9 mouse cellular contexts compared by ENCODE assay signal in the genomic region with DNA sequence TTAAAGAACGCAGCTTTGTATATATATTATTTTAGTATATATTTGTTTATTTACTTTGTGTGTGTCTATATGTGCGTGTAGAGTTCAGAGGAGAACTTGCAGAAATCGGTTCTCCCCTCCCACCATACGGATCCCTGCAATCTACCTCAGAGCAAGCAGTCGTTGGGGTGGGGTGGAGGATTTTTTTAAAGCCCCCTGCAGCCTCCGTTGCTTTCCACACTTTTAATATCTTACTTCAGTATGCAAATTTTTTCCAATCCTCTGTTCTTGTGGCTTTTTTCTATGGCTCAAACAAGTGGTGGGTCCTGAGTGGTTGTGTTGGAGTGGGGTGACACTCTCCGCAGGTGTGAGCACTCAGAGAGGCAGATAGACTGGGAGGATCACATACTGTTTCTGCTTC. TPM values are rescaled to one million over a fixed set of nuclear protein-coding genes. Genes with fewer than 3 reads are reported as not detected.
DNase-seq lines count a peak whose midpoint lies in the region; ATAC-seq lines count a peak whose summit lies in the region.
"Had no signal": no experiment of that assay in that cellular context is flagged by ENCODE, and none has a peak within 500 bp of the region (broad histone marks: within the 10 kb centered on the region; RNA-seq: fewer than 3 reads in every experiment).

No protein-coding gene starts in this region.

- peak overlapping the region; percentile 25 for H3K4me3 ChIP-seq in erythroblast, embryonic 14.5 days (replicated peaks)
- H3K4me3 ChIP-seq in lung, embryonic 15.5 days, result no peak overlapping the region
- no peak overlapping the region for H3K4me3 ChIP-seq in limb, embryonic 12.5 days (replicated peaks)
- H3K4me3 ChIP-seq in stomach, embryonic 15.5 days (replicated peaks), result peak overlapping the region; percentile 19; the same call in 1 of the 2 replicates

- peaks cover 4% of the 10 kb centered on the region for H3K4me1 ChIP-seq in erythroblast, embryonic 14.5 days (ENCODE audit: control insufficient read depth)
- H3K4me1 ChIP-seq in lung, embryonic 15.5 days, result 0 out of 2 replicates have a peak, but pooled peaks cover 4% of the 10 kb centered on the region
- H3K4me1 ChIP-seq in limb, embryonic 12.5 days (replicated peaks), result 0 out of 2 replicates have a peak, but pooled peaks cover 3% of the 10 kb centered on the region
- H3K4me1 ChIP-seq in stomach, embryonic 15.5 days, result 0 out of 2 replicates have a peak, but pooled peaks cover 3% of the 10 kb centered on the region

- no peaks in the 10 kb centered on the region for H3K9me3 ChIP-seq in erythroblast, embryonic 14.5 days (ENCODE audit: control insufficient read depth, low read length)
- no peaks in the 10 kb centered on the region for H3K9me3 ChIP-seq in lung, embryonic 15.5 days
- no peaks in the 10 kb centered on the region for H3K9me3 ChIP-seq in limb, embryonic 12.5 days
- H3K9me3 ChIP-seq in stomach, embryonic 15.5 days, result no peaks in the 10 kb centered on the region

- peak overlapping the region; percentile 33 for H3K4me2 ChIP-seq in lung, embryonic 15.5 days
- H3K4me2 ChIP-seq in limb, embryonic 12.5 days, result peak overlapping the region; percentile 43
- peak overlapping the region; percentile 34 for H3K4me2 ChIP-seq in stomach, embryonic 15.5 days

- no peaks in the 10 kb centered on the region for H3K27me3 ChIP-seq in erythroblast, embryonic 14.5 days (ENCODE audit: control insufficient read depth)
- H3K27me3 ChIP-seq in lung, embryonic 15.5 days, result no peaks in the 10 kb centered on the region
- no peaks in the 10 kb centered on the region for H3K27me3 ChIP-seq in limb, embryonic 12.5 days
- no peaks in the 10 kb centered on the region for H3K27me3 ChIP-seq in stomach, embryonic 15.5 days (replicated peaks)

- 9% methylated on average over 7 of the region's 7 CpGs for WGBS in lung, embryonic 15.5 days
- 14% methylated on average over 7 of the region's 7 CpGs for WGBS in limb, embryonic 12.5 days
- WGBS in stomach, embryonic 15.5 days, result 11% methylated on average over 7 of the region's 7 CpGs

- H3K9ac ChIP-seq in lung, embryonic 15.5 days, result no peak overlapping the region
- H3K9ac ChIP-seq in limb, embryonic 12.5 days (replicated peaks), result no peak overlapping the region; the same call in 1 of the 2 replicates
- no peak overlapping the region for H3K9ac ChIP-seq in stomach, embryonic 15.5 days

- no peaks in the 10 kb centered on the region for H3K36me3 ChIP-seq in erythroblast, embryonic 14.5 days (ENCODE audit: control insufficient read depth)
- H3K36me3 ChIP-seq in lung, embryonic 15.5 days, result no peaks in the 10 kb centered on the region
- H3K36me3 ChIP-seq in limb, embryonic 12.5 days, result no peaks in the 10 kb centered on the region
- H3K36me3 ChIP-seq in stomach, embryonic 15.5 days, result no peaks in the 10 kb centered on the region

- H3K27ac ChIP-seq in lung, embryonic 15.5 days, result no peak overlapping the region
- H3K27ac ChIP-seq in limb, embryonic 12.5 days, result no peak overlapping the region
- H3K27ac ChIP-seq in stomach, embryonic 15.5 days, result no peak overlapping the region

- no peak for DNase-seq in lung, postnatal 25 days (ENCODE audit: low spot score)
- DNase-seq in Muller cell, postnatal 12 days (ENCODE audit: inconsistent ontology term), result no peak
- DNase-seq in cerebellum, postnatal 36 days, result no peak

- ATAC-seq in erythroblast, adult 5-6 weeks (replicated peaks; ENCODE audit: low FRiP score, poor library complexity, severe bottlenecking), result no peak
- ATAC-seq in lung, embryonic 15.5 days (ENCODE audit: borderline replicate concordance, extremely low read depth, low FRiP score, low TSS enrichment), result no peak
- no peak for ATAC-seq in limb, embryonic 12.5 days (ENCODE audit: insufficient number of reproducible peaks, insufficient read depth, low FRiP score, low TSS enrichment, low read depth)
- ATAC-seq in stomach, embryonic 15.5 days (ENCODE audit: insufficient read depth, low FRiP score, low read depth), result peak; percentile 37; the same call in 1 of the 2 replicates

RNA-seq across cellular contexts. Expression of a gene that starts 0.6 kb away (rescaled TPM):
- not detected in 2 replicates for polyA plus RNA-seq in erythroblast, embryonic 14.5 days (2012)
- total RNA-seq in erythroblast, adult 5-6 weeks (2015; ENCODE audit: low replicate concordance), result not detected in 2 replicates
- total RNA-seq in erythroblast, adult 5-6 weeks (2017; ENCODE audit: low replicate concordance), result not detected in 2 replicates
- 0.77 and 1.1 TPM in 2 replicates for polyA plus RNA-seq in lung, embryonic 15.5 days (2015; fragmentation: Nextera tagmentation; extraction: Ambion mirVana)
- 0.69 and 0.74 TPM in 2 replicates for polyA plus RNA-seq in limb, embryonic 12.5 days (2016; fragmentation: Nextera tagmentation; extraction: Ambion mirVana)
- 1.8 and 2.7 TPM in 2 replicates for polyA plus RNA-seq in stomach, embryonic 15.5 days (2015; fragmentation: Nextera tagmentation; extraction: Ambion mirVana)
- total RNA-seq: megakaryocyte, adult 5-6 weeks had no signal

RNA-seq across cellular contexts. Expression of a gene that starts 18.7 kb away (rescaled TPM):
- 0.37 and 0.54 TPM in 2 replicates for polyA plus RNA-seq in erythroblast, embryonic 14.5 days (2012)
- not detected in 2 replicates for total RNA-seq in erythroblast, adult 5-6 weeks (2015; ENCODE audit: low replicate concordance)
- total RNA-seq in erythroblast, adult 5-6 weeks (2017; ENCODE audit: low replicate concordance), result 0.28 TPM in 1 of 2 replicates, not detected in the other
- polyA plus RNA-seq in lung, embryonic 15.5 days (2015; fragmentation: Nextera tagmentation; extraction: Ambion mirVana), result 5.8 and 6.9 TPM in 2 replicates
- 7.0 and 8.5 TPM in 2 replicates for polyA plus RNA-seq in limb, embryonic 12.5 days (2016; fragmentation: Nextera tagmentation; extraction: Ambion mirVana)
- polyA plus RNA-seq in stomach, embryonic 15.5 days (2015; fragmentation: Nextera tagmentation; extraction: Ambion mirVana), result 16.7 and 17.2 TPM in 2 replicates

RNA-seq across cellular contexts. Expression of a gene that starts 52.7 kb away (rescaled TPM):
- polyA plus RNA-seq in erythroblast, embryonic 14.5 days (2012), result 4.2 and 4.7 TPM in 2 replicates
- 4.4 and 5.4 TPM in 2 replicates for total RNA-seq in erythroblast, adult 5-6 weeks (2015; ENCODE audit: low replicate concordance)
- total RNA-seq in erythroblast, adult 5-6 weeks (2017; ENCODE audit: low replicate concordance), result 11.0 and 16.0 TPM in 2 replicates
- polyA plus RNA-seq in lung, embryonic 15.5 days (2015; fragmentation: Nextera tagmentation; extraction: Ambion mirVana), result 58.0 and 61.8 TPM in 2 replicates
- 67.7 and 68.9 TPM in 2 replicates for polyA plus RNA-seq in limb, embryonic 12.5 days (2016; fragmentation: Nextera tagmentation; extraction: Ambion mirVana)
- polyA plus RNA-seq in stomach, embryonic 15.5 days (2015; fragmentation: Nextera tagmentation; extraction: Ambion mirVana), result 48.9 and 49.2 TPM in 2 replicates

RNA-seq across cellular contexts. Expression of a gene that starts 53.0 kb away (rescaled TPM):
- 12.7 and 17.8 TPM in 2 replicates for polyA plus RNA-seq in erythroblast, embryonic 14.5 days (2012)
- total RNA-seq in erythroblast, adult 5-6 weeks (2015; ENCODE audit: low replicate concordance), result 49.1 and 125 TPM in 2 replicates
- 57.1 and 125 TPM in 2 replicates for total RNA-seq in erythroblast, adult 5-6 weeks (2017; ENCODE audit: low replicate concordance)
- 83.5 and 91.0 TPM in 2 replicates for polyA plus RNA-seq in lung, embryonic 15.5 days (2015; fragmentation: Nextera tagmentation; extraction: Ambion mirVana)
- polyA plus RNA-seq in limb, embryonic 12.5 days (2016; fragmentation: Nextera tagmentation; extraction: Ambion mirVana), result 115 and 133 TPM in 2 replicates
- polyA plus RNA-seq in stomach, embryonic 15.5 days (2015; fragmentation: Nextera tagmentation; extraction: Ambion mirVana), result 85.1 and 98.6 TPM in 2 replicates

RNA-seq across cellular contexts. Expression of a gene that starts 53.2 kb away (rescaled TPM):
- polyA plus RNA-seq in erythroblast, embryonic 14.5 days (2012), result 1.7 and 1.9 TPM in 2 replicates
- 40.9 and 43.5 TPM in 2 replicates for total RNA-seq in erythroblast, adult 5-6 weeks (2015; ENCODE audit: low replicate concordance)
- total RNA-seq in erythroblast, adult 5-6 weeks (2017; ENCODE audit: low replicate concordance), result 61.4 and 77.4 TPM in 2 replicates
- 21.7 and 29.9 TPM in 2 replicates for polyA plus RNA-seq in lung, embryonic 15.5 days (2015; fragmentation: Nextera tagmentation; extraction: Ambion mirVana)
- 22.9 and 29.5 TPM in 2 replicates for polyA plus RNA-seq in limb, embryonic 12.5 days (2016; fragmentation: Nextera tagmentation; extraction: Ambion mirVana)
- polyA plus RNA-seq in stomach, embryonic 15.5 days (2015; fragmentation: Nextera tagmentation; extraction: Ambion mirVana), result 27.9 and 35.5 TPM in 2 replicates

Comparison
In these comparisons a context has a peak if more than half of its experiments do, and no peak if none do; other contexts are left out.
1. H3K4me3 ChIP-seq: peak in erythroblast, embryonic 14.5 days (single experiment) and stomach, embryonic 15.5 days (single experiment); none in lung, embryonic 15.5 days (single experiment) and limb, embryonic 12.5 days (single experiment).
2. Peak in every context shown above with its lines, with median percentiles within 50 percentile points of each other: H3K4me2 ChIP-seq.